Mouse (Mus musculus) cerebellum, adult 2 months (tissue): ENCODE measurements around the gene Akap9.

Experiments used
- CTCF ChIP-seq: fragments of 200-500 bp; IDR thresholded peaks from 2 replicates; pipeline ENCODE4 v1.5.1; 2011; ENCODE audit warnings: low read depth, mild to moderate bottlenecking, control low read depth, low read length, moderate library complexity, borderline replicate concordance; ENCODE audit not compliant: insufficient read depth
- POLR2A ChIP-seq: fragments of 200-500 bp; IDR thresholded peaks from 2 replicates; pipeline ENCODE4 v1.6.1; 2011; ENCODE audit warnings: low read length, control low read depth, borderline replicate concordance; ENCODE audit not compliant: insufficient read depth

DNA sequence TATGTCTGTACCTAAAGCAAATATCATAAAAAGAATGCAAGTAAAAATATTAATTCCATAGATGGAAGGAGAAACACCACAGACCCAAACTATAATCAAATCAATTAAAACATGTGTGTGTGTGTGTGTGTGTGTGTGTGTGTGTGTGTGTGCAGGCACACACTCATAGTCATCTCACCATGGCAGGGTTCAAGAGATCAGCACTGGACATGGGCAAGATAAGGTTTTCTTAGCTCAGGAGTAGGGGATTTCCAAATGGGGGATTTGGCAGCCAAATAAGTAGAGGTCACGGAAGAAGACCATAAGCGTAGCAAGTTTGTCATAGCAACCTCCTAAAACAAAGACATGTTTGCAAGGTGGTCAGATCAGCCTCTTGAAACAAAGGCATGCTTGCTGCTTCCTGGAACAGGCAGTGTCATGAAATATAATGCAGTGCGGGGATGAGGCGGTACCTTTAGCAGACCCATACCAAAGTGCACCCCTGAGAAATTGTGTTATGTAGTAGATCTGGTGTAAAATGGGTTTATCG, 184.8 kb downstream of the Akap9 start:
- TF ChIP-seq CTCF (no peak), POLR2A (no peak)
